Mouse (Mus musculus) liver, embryonic 14.5 days (tissue): ENCODE results near the gene Kyat1. TPM values are rescaled to one million over a fixed set of nuclear protein-coding genes. Genes with fewer than 3 reads are reported as not detected.

ENCODE experiments used
- ATAC-seq: fragments of 200-750 bp; cut with Nextera tagmentation; 2 replicates; pipeline ENCODE4 v1.8.0; 2017; ENCODE audit warnings: moderate number of reproducible peaks, mild to moderate bottlenecking, moderate library complexity; ENCODE audit not compliant: insufficient read depth
- DNase-seq, 3 experiments: peaks; one replicate each; pipeline ENCODE4 v3.0.0-alpha.2; 2012 to 2013; ENCODE audit warnings: low read depth in 3 of 3, low spot score in 3 of 3
- H3K27ac ChIP-seq: fragments of 300-500 bp; sonication (generic); 2 replicates; pipeline ENCODE4 v1.5.1; 2014; ENCODE audit warnings: moderate library complexity, mild to moderate bottlenecking, control low read depth, inconsistent platforms
- H3K27me3 ChIP-seq: fragments of 300-500 bp; sonication (generic); 2 replicates; pipeline ENCODE4 v1.6.1; 2014; ENCODE audit warnings: mild to moderate bottlenecking, low read length, moderate library complexity; ENCODE audit not compliant: control insufficient read depth, insufficient read depth
- H3K36me3 ChIP-seq: fragments of 300-500 bp; sonication (generic); replicated peaks from 2 replicates; pipeline ENCODE4 v1.6.1; 2014; ENCODE audit warnings: low read depth; ENCODE audit not compliant: control insufficient read depth, insufficient read depth
- H3K4me1 ChIP-seq, 2 experiments: fragments of 200-500 bp in 1 of 2; fragments of 300-500 bp in 1 of 2; sonication (generic) in 1 of 2; replicated peaks; 2 replicates each; pipeline ENCODE4 v1.6.1; 2012 to 2014; ENCODE audit warnings: antibody characterized with exemption in 1 of 2, inconsistent platforms in 1 of 2, low read length in 1 of 2; ENCODE audit not compliant: control insufficient read depth in 2 of 2, insufficient read depth in 2 of 2
- H3K4me2 ChIP-seq: fragments of 300-500 bp; sonication (generic); 2 replicates; pipeline ENCODE4 v1.6.1; 2014; ENCODE audit warnings: low read depth, mild to moderate bottlenecking, control low read depth, moderate library complexity
- H3K4me3 ChIP-seq, 2 experiments: fragments of 200-500 bp in 1 of 2; fragments of 300-500 bp in 1 of 2; sonication (generic) in 1 of 2; 2 replicates each; pipeline ENCODE4 v1.5.1; 2012 to 2014; ENCODE audit warnings: low read depth in 2 of 2, low read length in 2 of 2, mild to moderate bottlenecking in 2 of 2, control low read depth in 1 of 2, inconsistent platforms in 1 of 2, moderate library complexity in 1 of 2; ENCODE audit not compliant: insufficient read depth in 1 of 2
- H3K9ac ChIP-seq: fragments of 300-500 bp; sonication (generic); replicated peaks from 2 replicates; pipeline ENCODE4 v1.6.1; 2014; ENCODE audit warnings: mild to moderate bottlenecking, control low read depth, moderate library complexity
- H3K9me3 ChIP-seq: fragments of 300-500 bp; sonication (generic); 2 replicates; pipeline ENCODE4 v1.6.1; 2016; ENCODE audit warnings: low read length, mixed read lengths; ENCODE audit not compliant: control insufficient read depth
- CTCF ChIP-seq: IDR thresholded peaks from 2 replicates; pipeline ENCODE4 v1.5.1; 2016; ENCODE audit warnings: antibody characterized with exemption, low read depth, control low read depth
- EP300 ChIP-seq: IDR thresholded peaks from 2 replicates; pipeline ENCODE4 v1.6.1; 2016; ENCODE audit warnings: antibody characterized with exemption, low read depth
- WGBS: fragments of 180-500 bp; shearing (Covaris S2); extraction: QIAGEN DNeasy Blood & Tissue Kit; methylation state at CpG from one replicate; pipeline ENCODE4 v1.1.7; 2014; ENCODE audit not compliant: insufficient replicate concordance; 5-methylcytosine and 5-hydroxymethylcytosine counted together
- polyA plus RNA-seq, 2 experiments: library from polyadenylated mRNA; depleted of rRNA in 1 of 2; stranded (reverse) in 1 of 2; unstranded in 1 of 2; fragments of >200 nt; fragmentation: Nextera tagmentation in 1 of 2; extraction: Ambion mirVana in 1 of 2; gene quantifications; 2 replicates each; pipeline versions ENCODE4 v1.2.1 to v1.2.3; 2012 to 2014

Gene Kyat1
- polyA plus RNA-seq, 2 experiments = 9.5 to 14.3 TPM

GRCm38 (mm10) chr2:30176561-30176960 lies 29.1 kb downstream of the Kyat1 start:
- no peak overlapping the region for H3K4me2 ChIP-seq
- no peaks in the 10 kb centered on the region for H3K27me3 ChIP-seq
- ATAC-seq = no peak
- no peak overlapping the region for H3K9ac ChIP-seq
- no peak for DNase-seq
- 83% methylated on average over 2 of the region's 2 CpGs for WGBS
- H3K36me3 ChIP-seq = peaks cover 23% of the 10 kb centered on the region
- H3K9me3 ChIP-seq = no peaks in the 10 kb centered on the region; the same call in 1 of the 2 replicates
- TF ChIP-seq EP300 = no peak
- TF ChIP-seq CTCF = no peak
- peaks cover 5 to 8% of the 10 kb centered on the region in 2 experiments; a peak in 3 of 4 replicates for H3K4me1 ChIP-seq
- H3K4me3 ChIP-seq = no peak overlapping the region
- H3K27ac ChIP-seq = no peak overlapping the region

- Histone ChIP-seq H3K36me3 (peaks cover 23% of the 10 kb centered on the region), H3K9me3 (no peaks in the 10 kb centered on the region; the same call in 1 of the 2 replicates), H3K27ac (no peak overlapping the region), H3K27me3 (no peaks in the 10 kb centered on the region), H3K4me2 (no peak overlapping the region), H3K4me3 (no peak overlapping the region), H3K9ac (no peak overlapping the region), H3K4me1 (peaks cover 5 to 6% of the 10 kb centered on the region in 2 experiments; a peak in 3 of 4 replicates)
- WGBS = 77% methylated on average over 8 of the region's 8 CpGs
- ATAC-seq = no peak
- DNase-seq = no peak
- TF ChIP-seq CTCF = peak; percentile 68
- TF ChIP-seq EP300 = no peak
Measured at GRCm38 (mm10) chr2:30175897-30176296, 29.8 kb downstream of the Kyat1 start.

- Histone ChIP-seq H3K4me2 (no peak overlapping the region), H3K36me3 (peaks cover 23% of the 10 kb centered on the region), H3K27me3 (no peaks in the 10 kb centered on the region), H3K27ac (no peak overlapping the region), H3K9me3 (no peaks in the 10 kb centered on the region; the same call in 1 of the 2 replicates), H3K4me1 (peaks cover 5 to 6% of the 10 kb centered on the region in 2 experiments; a peak in 3 of 4 replicates), H3K4me3 (no peak overlapping the region), H3K9ac (no peak overlapping the region)
- ATAC-seq (no peak), DNase-seq (no peak)
- no peak for TF ChIP-seq EP300
- no peak for TF ChIP-seq CTCF
- WGBS = 93% methylated on average over 20 of the region's 20 CpGs
Measured at GRCm38 (mm10) chr2:30173541-30174240, 32.0 kb downstream of the Kyat1 start.

- peak overlapping the region; percentile 56 to 58 for H3K4me3 ChIP-seq
- TF ChIP-seq EP300 (no peak), CTCF (no peak)
- H3K9ac ChIP-seq = peak overlapping the region; percentile 50
- no peak for DNase-seq
- 2% methylated on average over 19 of the region's 19 CpGs for WGBS
- no peak for ATAC-seq
- no peaks in the 10 kb centered on the region for H3K27me3 ChIP-seq
- peaks cover 1% of the 10 kb centered on the region for H3K9me3 ChIP-seq
- H3K4me2 ChIP-seq = peak overlapping the region; percentile 88
- H3K27ac ChIP-seq = no peak overlapping the region
- H3K36me3 ChIP-seq = peaks cover 23% of the 10 kb centered on the region
- H3K4me1 ChIP-seq = peaks cover 0 to 2% of the 10 kb centered on the region in 2 experiments; a peak in 3 of 4 replicates
Measured at GRCm38 (mm10) chr2:30171997-30172382, 33.7 kb downstream of the Kyat1 start.

GRCm38 (mm10) chr2:30171371-30171996 lies 34.2 kb downstream of the Kyat1 start, which contains the start of gene Endog:
Endog (plus strand) TSS chr2:30171493.
- Histone ChIP-seq H3K4me3 (peak within 1 kb of the TSS; percentile 56 to 58), H3K27ac (no peak within 1 kb of the TSS), H3K27me3 (no peaks in the 10 kb centered on the region), H3K4me2 (peak within 1 kb of the TSS; percentile 88), H3K36me3 (peaks cover 23% of the 10 kb centered on the region), H3K9ac (peak within 1 kb of the TSS; percentile 50), H3K9me3 (peaks cover 6% of the 10 kb centered on the region), H3K4me1 (no peaks in the 10 kb centered on the region; a peak in 1 of 4 replicates)
- TF ChIP-seq EP300 (no peak), CTCF (no peak)
- ATAC-seq = peak; percentile 92
- under 1% methylated on average over 75 of the region's 75 CpGs for WGBS
- DNase-seq = peak; percentile 56 to 59 (median 57)
